Mouse (Mus musculus) liver, postnatal 0 days (tissue): ENCODE measurements around the gene 4930519G04Rik. TPM values are rescaled to one million over a fixed set of nuclear protein-coding genes. Genes with fewer than 3 reads are reported as not detected.

Experiments used
- ATAC-seq: fragments of 200-750 bp; cut with Nextera tagmentation; 2 replicates; pipeline ENCODE4 v1.8.0; 2017; ENCODE audit warnings: mild to moderate bottlenecking, moderate library complexity
- DNase-seq: peaks from one replicate; pipeline ENCODE4 v3.0.0-alpha.2; 2016
- H3K27ac ChIP-seq: fragments of 300-500 bp; sonication (generic); 2 replicates; pipeline ENCODE4 v1.5.1; 2014; ENCODE audit warnings: antibody characterized with exemption, moderate library complexity, mild to moderate bottlenecking, low read depth
- H3K27me3 ChIP-seq: fragments of 300-500 bp; sonication (generic); 2 replicates; pipeline ENCODE4 v1.6.1; 2014; ENCODE audit warnings: low read length, control low read depth, mixed read lengths; ENCODE audit not compliant: insufficient read depth
- H3K36me3 ChIP-seq: fragments of 300-500 bp; sonication (generic); replicated peaks from 2 replicates; pipeline ENCODE4 v1.6.1; 2014; ENCODE audit warnings: mild to moderate bottlenecking, control low read depth, low read length, moderate library complexity, mixed read lengths; ENCODE audit not compliant: insufficient read depth
- H3K4me1 ChIP-seq: fragments of 300-500 bp; sonication (generic); 2 replicates; pipeline ENCODE4 v1.6.1; 2014; ENCODE audit warnings: antibody characterized with exemption, mild to moderate bottlenecking, control low read depth; ENCODE audit not compliant: insufficient read depth
- H3K4me2 ChIP-seq: fragments of 300-500 bp; sonication (generic); 2 replicates; pipeline ENCODE4 v1.6.1; 2014; ENCODE audit warnings: low read depth, mild to moderate bottlenecking, low read length, moderate library complexity, mixed read lengths
- H3K4me3 ChIP-seq: fragments of 300-500 bp; sonication (generic); 2 replicates; pipeline ENCODE4 v1.5.1; 2014; ENCODE audit warnings: low read depth, low read length
- H3K9ac ChIP-seq: fragments of 300-500 bp; sonication (generic); replicated peaks from 2 replicates; pipeline ENCODE4 v1.6.1; 2014; ENCODE audit warnings: mild to moderate bottlenecking, moderate library complexity
- H3K9me3 ChIP-seq: fragments of 300-500 bp; sonication (generic); 2 replicates; pipeline ENCODE4 v1.6.1; 2016; ENCODE audit warnings: mild to moderate bottlenecking, control low read depth, low read length, mixed read lengths
- CTCF ChIP-seq: sonication (generic); IDR thresholded peaks from 2 replicates; pipeline ENCODE4 v1.5.1; 2016; ENCODE audit warnings: antibody characterized with exemption, low read depth
- EP300 ChIP-seq: IDR thresholded peaks from 2 replicates; pipeline ENCODE4 v1.6.1; 2016; ENCODE audit warnings: antibody characterized with exemption, low read depth, mild to moderate bottlenecking
- WGBS: fragments of 180-500 bp; shearing (Covaris S2); extraction: QIAGEN DNeasy Blood & Tissue Kit; methylation state at CpG from one replicate; pipeline ENCODE4 v1.1.7; 2014; ENCODE audit not compliant: insufficient replicate concordance; 5-methylcytosine and 5-hydroxymethylcytosine counted together
- polyA plus RNA-seq: library from polyadenylated mRNA; unstranded; fragments of >200 nt; fragmentation: Nextera tagmentation; extraction: Ambion mirVana; gene quantifications from 2 replicates; pipeline ENCODE4 v1.2.1, GENCODE M21; 2015

Gene 4930519G04Rik
- polyA plus RNA-seq, 1 experiment from 2014 or later: not detected

- Histone ChIP-seq H3K9ac (no peak overlapping the region), H3K4me3 (no peak overlapping the region), H3K4me1 (0 out of 2 replicates have a peak, but pooled peaks cover 6% of the 10 kb centered on the region), H3K27me3 (no peaks in the 10 kb centered on the region), H3K4me2 (no peak overlapping the region), H3K36me3 (no peaks in the 10 kb centered on the region), H3K27ac (no peak overlapping the region), H3K9me3 (no peaks in the 10 kb centered on the region)
- peak; percentile 12 for DNase-seq
- no peak for TF ChIP-seq CTCF
- no peak for TF ChIP-seq EP300
- ATAC-seq: no peak
- WGBS: 70% methylated on average over 6 of the region's 6 CpGs
Observed at GRCm38 (mm10) chr5:114816599-114816998, 36.9 kb upstream of the 4930519G04Rik start.

GRCm38 (mm10) chr5:114818124-114818523, 35.3 kb upstream of the 4930519G04Rik start:
- no peaks in the 10 kb centered on the region for H3K27me3 ChIP-seq
- no peak overlapping the region for H3K9ac ChIP-seq
- no peaks in the 10 kb centered on the region for H3K9me3 ChIP-seq
- no peaks in the 10 kb centered on the region; the same call in 1 of the 2 replicates for H3K4me1 ChIP-seq
- no peak for ATAC-seq
- no peak overlapping the region for H3K27ac ChIP-seq
- H3K36me3 ChIP-seq: no peaks in the 10 kb centered on the region
- H3K4me2 ChIP-seq: no peak overlapping the region
- DNase-seq: peak; percentile 30
- TF ChIP-seq CTCF: no peak
- TF ChIP-seq EP300: no peak
- no peak overlapping the region for H3K4me3 ChIP-seq
- WGBS: 55% methylated on average over 11 of the region's 11 CpGs

- peak; percentile 46 for ATAC-seq
- DNase-seq: peak; percentile 84
- no peaks in the 10 kb centered on the region for H3K36me3 ChIP-seq
- H3K4me2 ChIP-seq: peak within 1 kb of the TSS; percentile 94
- H3K9ac ChIP-seq: peak within 1 kb of the TSS; percentile 61; the same call in 1 of the 2 replicates
- WGBS: 11% methylated on average over 53 of the region's 53 CpGs
- H3K4me3 ChIP-seq: peak within 1 kb of the TSS; percentile 61
- TF ChIP-seq CTCF (no peak), EP300 (no peak)
- H3K4me1 ChIP-seq: peaks cover 9% of the 10 kb centered on the region; the same call in 1 of the 2 replicates
- no peaks in the 10 kb centered on the region for H3K9me3 ChIP-seq
- peak within 1 kb of the TSS; percentile 36; the same call in 1 of the 2 replicates for H3K27ac ChIP-seq
- H3K27me3 ChIP-seq: no peaks in the 10 kb centered on the region
Observed at GRCm38 (mm10) chr5:114822796-114823688, 30.4 kb upstream of the 4930519G04Rik start, which contains the start of gene 1500011B03Rik. Gene 1500011B03Rik (minus strand): TSS chr5:114823468.

- Histone ChIP-seq H3K4me2 (peak overlapping the region; percentile 94), H3K36me3 (no peaks in the 10 kb centered on the region), H3K9ac (no peak overlapping the region), H3K4me3 (peak overlapping the region; percentile 31; the same call in 1 of the 2 replicates), H3K27ac (0 out of 2 replicates have a peak overlapping the region, but pooled peaks have one; percentile 29), H3K9me3 (no peaks in the 10 kb centered on the region), H3K4me1 (peaks cover 9% of the 10 kb centered on the region; the same call in 1 of the 2 replicates), H3K27me3 (no peaks in the 10 kb centered on the region)
- no peak for TF ChIP-seq EP300
- peak; percentile 91 for TF ChIP-seq CTCF
- peak; percentile 70 for DNase-seq
- no peak for ATAC-seq
- WGBS: 16% methylated on average over 9 of the region's 9 CpGs
Observed at GRCm38 (mm10) chr5:114824197-114824596, 29.3 kb upstream of the 4930519G04Rik start.

GRCm38 (mm10) chr5:114825978-114826691, 27.3 kb upstream of the 4930519G04Rik start:
- H3K4me3 ChIP-seq: peak overlapping the region; percentile 49
- H3K4me1 ChIP-seq: peaks cover 9% of the 10 kb centered on the region; the same call in 1 of the 2 replicates
- DNase-seq (peak; percentile 95), ATAC-seq (peak; percentile 96)
- peak overlapping the region; percentile 82 for H3K4me2 ChIP-seq
- 8% methylated on average over 26 of the region's 27 CpGs for WGBS
- no peaks in the 10 kb centered on the region for H3K36me3 ChIP-seq
- H3K27ac ChIP-seq: peak overlapping the region; percentile 86
- TF ChIP-seq EP300 (no peak), CTCF (peak; percentile 37)
- no peaks in the 10 kb centered on the region for H3K27me3 ChIP-seq
- no peak overlapping the region; the same call in 1 of the 2 replicates for H3K9ac ChIP-seq
- H3K9me3 ChIP-seq: no peaks in the 10 kb centered on the region
